Mouse (Mus musculus) frontal cortex, adult (tissue): ENCODE measurements around the gene Gpr173.
A peak's percentile ranks its signal among the peaks of the same experiment; 100 is the strongest.
"Not testable (repeated sequence)": the region's sequence is repeated elsewhere in the genome, so short reads cannot be mapped to it uniquely, and the experiment has no call there.

ENCODE experiments used
- ATAC-seq: cut with Nextera tagmentation; 2 replicates; pipeline ENCODE4 v1.9.2; 2017; ENCODE audit warnings: mild to moderate bottlenecking, moderate library complexity, mixed read lengths; ENCODE audit not compliant: low TSS enrichment

Gene Gpr173

GRCm38 (mm10) chrX:152368397-152369273 lies at the start of gene Gpr173:
Gene Gpr173, minus strand, starts transcription at chrX:152368704.
- peak; percentile 89 for ATAC-seq

DNA sequence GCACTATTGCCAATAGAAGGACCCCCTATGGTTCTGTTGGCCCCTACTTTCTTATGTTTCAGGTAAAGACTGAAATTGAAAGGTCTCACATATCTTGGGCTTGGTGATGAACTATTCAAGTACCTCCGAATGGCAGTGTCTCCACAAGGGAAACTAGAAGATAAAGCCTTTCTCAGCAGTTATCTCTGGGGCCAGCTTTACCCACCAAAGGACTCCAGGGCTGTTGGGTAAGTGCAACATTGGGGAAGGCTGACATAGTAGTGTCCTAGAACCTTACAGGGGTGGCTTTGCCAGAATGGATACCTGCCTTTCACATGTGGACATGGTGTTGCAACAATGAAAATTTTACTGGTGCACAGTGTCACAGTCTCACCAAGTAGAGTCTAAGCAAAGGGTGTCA lies 34.7 kb upstream of the Gpr173 start:
- no peak for ATAC-seq

- no peak for ATAC-seq
Observed at GRCm38 (mm10) chrX:152400096-152400495, 31.6 kb upstream of the Gpr173 start.

- ATAC-seq: no peak
Observed at GRCm38 (mm10) chrX:152368054-152368396, 479 bp downstream of the Gpr173 start.

DNA sequence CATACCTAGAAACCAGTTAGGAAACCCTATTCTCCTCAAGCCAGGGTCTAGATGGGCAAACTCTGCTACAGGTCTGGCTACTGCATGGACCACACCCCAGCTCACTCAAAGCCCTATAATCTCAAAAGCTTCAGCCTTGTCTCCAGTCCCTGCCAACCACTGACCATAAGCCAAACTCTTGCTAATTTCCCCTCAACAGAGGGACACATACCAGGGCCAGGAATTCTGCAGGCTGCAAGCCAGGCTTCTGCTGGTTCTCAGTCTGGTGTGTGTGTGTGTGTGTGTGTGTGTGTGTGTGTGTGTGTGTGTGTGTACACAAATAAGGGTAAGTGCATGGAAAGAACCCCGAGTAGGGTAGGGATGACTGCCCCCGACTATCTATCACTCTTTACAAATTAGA lies 2.1 kb downstream of the Gpr173 start:
- no peak for ATAC-seq

DNA sequence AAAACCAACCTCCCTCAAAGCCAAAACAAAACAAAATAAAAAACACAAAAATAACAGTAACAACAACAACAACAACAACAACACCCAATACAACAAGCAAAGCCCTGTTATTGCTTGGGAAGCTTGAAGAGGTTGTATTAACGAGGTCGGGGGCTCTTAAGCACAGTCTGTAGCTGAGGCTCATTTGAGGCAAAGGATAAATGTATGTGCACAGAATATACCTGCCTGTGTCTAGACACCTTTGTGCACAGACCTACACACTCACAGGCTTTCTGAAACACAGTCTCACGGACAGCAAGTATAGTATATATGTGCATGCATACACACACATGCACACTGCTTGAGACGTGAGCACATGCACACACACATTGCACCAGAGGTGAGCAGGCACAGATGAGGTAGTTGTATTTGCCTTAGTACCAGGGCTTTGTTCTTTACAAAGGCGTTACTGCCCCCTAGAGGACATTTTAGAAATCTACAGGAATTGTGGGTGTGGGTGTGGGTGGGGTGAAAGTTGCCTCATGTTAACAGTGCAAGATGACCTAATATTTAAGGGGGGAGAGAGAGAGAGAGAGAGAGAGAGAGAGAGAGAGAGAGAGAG lies 15.9 kb downstream of the Gpr173 start:
- ATAC-seq: peak; percentile 88

- no peak for ATAC-seq
Observed at GRCm38 (mm10) chrX:152347041-152347440, 21.5 kb downstream of the Gpr173 start.

DNA sequence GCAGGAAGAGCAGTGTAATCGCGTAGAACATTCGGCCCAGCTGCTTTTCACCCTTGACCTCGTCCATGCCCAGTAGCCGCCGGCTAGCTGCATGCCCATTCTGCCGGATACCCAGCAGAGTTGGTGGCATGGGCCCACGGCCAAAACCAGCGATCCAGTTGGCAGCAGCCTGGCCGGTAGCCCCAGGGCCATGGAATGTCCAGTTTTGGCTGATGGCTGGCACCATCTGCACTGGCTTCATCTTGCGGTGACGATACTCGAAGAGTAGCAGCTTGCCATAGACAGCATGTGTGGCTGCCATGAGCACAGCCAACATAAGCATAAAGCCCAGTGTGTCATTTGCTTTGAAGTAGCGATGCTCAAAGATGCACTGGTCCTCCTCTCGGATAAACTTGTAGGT lies 21.9 kb downstream of the Gpr173 start:
- ATAC-seq: no peak

- ATAC-seq: no peak
Observed at GRCm38 (mm10) chrX:152342903-152343302, 25.6 kb downstream of the Gpr173 start.

GRCm38 (mm10) chrX:152342358-152342901 lies 26.1 kb downstream of the Gpr173 start, which contains the start of gene Tspyl2:
Gene Tspyl2, minus strand, starts transcription at chrX:152342425.
- peak; percentile 92 for ATAC-seq

- ATAC-seq: peak; percentile 4; the same call in 1 of the 2 replicates
Observed at GRCm38 (mm10) chrX:152341496-152341895, 27.0 kb downstream of the Gpr173 start.

- peak; percentile 96 for ATAC-seq
Observed at GRCm38 (mm10) chrX:152336546-152337332, 31.8 kb downstream of the Gpr173 start.

- ATAC-seq: not testable (repeated sequence)
Observed at GRCm38 (mm10) chrX:152336123-152336522, 32.4 kb downstream of the Gpr173 start.

DNA sequence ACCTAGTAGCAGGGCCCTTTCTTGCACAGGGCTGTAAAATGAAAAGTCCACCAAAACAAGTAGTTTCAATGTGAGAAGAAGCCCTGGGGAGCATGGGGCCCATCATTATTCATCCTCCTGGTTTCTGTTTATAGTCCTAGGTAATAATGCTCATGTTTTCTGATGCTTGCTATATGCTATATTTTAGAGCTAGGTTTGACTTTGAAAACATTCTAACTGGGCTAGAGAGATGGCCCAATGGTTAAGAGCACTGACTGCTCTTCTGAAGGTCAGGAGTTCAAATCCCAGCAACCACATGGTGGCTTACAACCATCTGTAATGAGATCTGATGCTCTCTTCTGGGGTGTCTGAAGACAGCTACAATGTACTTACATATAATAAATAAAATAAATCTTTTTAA lies 39.1 kb downstream of the Gpr173 start:
- not testable (repeated sequence) for ATAC-seq

- peak; percentile 48 for ATAC-seq
Observed at GRCm38 (mm10) chrX:152327689-152328052, 40.8 kb downstream of the Gpr173 start.

- ATAC-seq: peak; percentile 100
Observed at GRCm38 (mm10) chrX:152326996-152327688, 41.4 kb downstream of the Gpr173 start, which contains the start of gene Kantr. Gene Kantr, minus strand, starts transcription at chrX:152327495.

GRCm38 (mm10) chrX:152323584-152323983 lies 44.9 kb downstream of the Gpr173 start:
- ATAC-seq: no peak

- no peak for ATAC-seq
Observed at GRCm38 (mm10) chrX:152322776-152323175, 45.7 kb downstream of the Gpr173 start.

GRCm38 (mm10) chrX:152320535-152320934 lies 48.0 kb downstream of the Gpr173 start:
- ATAC-seq: no peak

DNA sequence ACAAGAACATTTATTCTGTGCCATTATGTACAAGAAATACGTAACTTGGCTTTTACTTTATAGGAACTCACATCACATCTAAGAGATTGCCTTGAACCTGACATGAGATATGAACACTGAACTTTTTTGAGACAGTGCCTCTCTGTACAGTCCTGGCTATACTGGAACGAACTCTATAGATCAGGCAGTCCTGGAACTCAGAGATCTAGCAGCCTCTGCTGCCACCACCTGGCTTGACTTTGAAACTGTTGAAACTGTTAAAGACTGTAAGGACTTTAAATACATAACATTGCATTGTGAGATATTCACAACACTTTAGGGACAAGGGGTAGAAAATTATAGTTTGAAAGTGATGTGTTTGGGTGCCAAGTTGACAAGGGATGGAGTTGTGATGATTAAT lies 60.6 kb downstream of the Gpr173 start:
- peak; percentile 78 for ATAC-seq

- ATAC-seq: no peak
Observed at GRCm38 (mm10) chrX:152307371-152307770, 61.1 kb downstream of the Gpr173 start.
